Mouse (Mus musculus) CD4-positive, CD25-positive, alpha-beta regulatory T cell, adult 4 months (primary cell): Measurements from ENCODE around the gene Ripor3. TPM values are rescaled to one million over a fixed set of nuclear protein-coding genes. Genes with fewer than 3 reads are reported as not detected.

ENCODE experiments used
- ATAC-seq: one replicate; pipeline ENCODE4 v1.8.0; 2017
- polyA plus RNA-seq, 2 experiments: library from polyadenylated mRNA; unstranded; fragments of 100-300 nt; shearing (Covaris generic); gene quantifications; one replicate each; pipeline ENCODE4 v1.2.1; 2017

Gene Ripor3
- polyA plus RNA-seq, 2 experiments from 2014 or later: 0.17 to 0.63 TPM

GRCm38 (mm10) chr2:168028376-168028775 lies 18.0 kb upstream of the Ripor3 start:
- ATAC-seq: no peak

- no peak for ATAC-seq
Measured at GRCm38 (mm10) chr2:168026467-168026866, 16.0 kb upstream of the Ripor3 start.

- ATAC-seq: no peak
Measured at GRCm38 (mm10) chr2:168025882-168026281, 15.5 kb upstream of the Ripor3 start.

GRCm38 (mm10) chr2:168025174-168025573 lies 14.8 kb upstream of the Ripor3 start:
- no peak for ATAC-seq

GRCm38 (mm10) chr2:168023763-168024402 lies 13.5 kb upstream of the Ripor3 start:
- ATAC-seq: no peak

- ATAC-seq: no peak
Measured at GRCm38 (mm10) chr2:168019201-168019715, 8.8 kb upstream of the Ripor3 start.

- no peak for ATAC-seq
Measured at GRCm38 (mm10) chr2:168016951-168017391, 6.6 kb upstream of the Ripor3 start.

GRCm38 (mm10) chr2:168010893-168011292 lies 475 bp upstream of the Ripor3 start:
- no peak for ATAC-seq

- no peak for ATAC-seq
Measured at GRCm38 (mm10) chr2:168008132-168008531, 2.3 kb downstream of the Ripor3 start.

GRCm38 (mm10) chr2:168006489-168006888 lies 3.9 kb downstream of the Ripor3 start:
- no peak for ATAC-seq

- ATAC-seq: no peak
Measured at GRCm38 (mm10) chr2:168005616-168006015, 4.8 kb downstream of the Ripor3 start.

GRCm38 (mm10) chr2:168005005-168005404 lies 5.4 kb downstream of the Ripor3 start:
- ATAC-seq: no peak

- ATAC-seq: no peak
Measured at GRCm38 (mm10) chr2:168004369-168004768, 6.0 kb downstream of the Ripor3 start.

- ATAC-seq: no peak
Measured at GRCm38 (mm10) chr2:168003431-168003830, 7.0 kb downstream of the Ripor3 start.

GRCm38 (mm10) chr2:168002884-168003283 lies 7.5 kb downstream of the Ripor3 start:
- ATAC-seq: no peak

- no peak for ATAC-seq
Measured at GRCm38 (mm10) chr2:168002188-168002587, 8.2 kb downstream of the Ripor3 start.

GRCm38 (mm10) chr2:167999145-167999743 lies 11.2 kb downstream of the Ripor3 start:
- no peak for ATAC-seq

GRCm38 (mm10) chr2:167997562-167997961 lies 12.9 kb downstream of the Ripor3 start:
- peak; percentile 95 for ATAC-seq

- ATAC-seq: peak; percentile 65
Measured at GRCm38 (mm10) chr2:167996672-167997215, 13.7 kb downstream of the Ripor3 start.

- ATAC-seq: no peak
Measured at GRCm38 (mm10) chr2:167995870-167996635, 14.4 kb downstream of the Ripor3 start.

GRCm38 (mm10) chr2:167993260-167993659 lies 17.2 kb downstream of the Ripor3 start:
- ATAC-seq: no peak

GRCm38 (mm10) chr2:167989310-167989709 lies 21.1 kb downstream of the Ripor3 start:
- ATAC-seq: peak; percentile 47

GRCm38 (mm10) chr2:167987640-167988039 lies 22.8 kb downstream of the Ripor3 start:
- ATAC-seq: no peak
